Mouse (Mus musculus) lung, adult 2 months (tissue): ENCODE results near the gene Prop1.

ENCODE experiments used
- CTCF ChIP-seq: fragments of 200-500 bp; IDR thresholded peaks from 2 replicates; pipeline ENCODE4 v1.5.1; 2011; ENCODE audit warnings: mild to moderate bottlenecking, low read length, control low read depth; ENCODE audit not compliant: insufficient read depth
- POLR2A ChIP-seq: fragments of 200-500 bp; IDR thresholded peaks from 2 replicates; pipeline ENCODE4 v1.6.1; 2011; ENCODE audit warnings: low read depth, mild to moderate bottlenecking, control low read depth, low read length, borderline replicate concordance; ENCODE audit errors: extremely low read depth

DNA sequence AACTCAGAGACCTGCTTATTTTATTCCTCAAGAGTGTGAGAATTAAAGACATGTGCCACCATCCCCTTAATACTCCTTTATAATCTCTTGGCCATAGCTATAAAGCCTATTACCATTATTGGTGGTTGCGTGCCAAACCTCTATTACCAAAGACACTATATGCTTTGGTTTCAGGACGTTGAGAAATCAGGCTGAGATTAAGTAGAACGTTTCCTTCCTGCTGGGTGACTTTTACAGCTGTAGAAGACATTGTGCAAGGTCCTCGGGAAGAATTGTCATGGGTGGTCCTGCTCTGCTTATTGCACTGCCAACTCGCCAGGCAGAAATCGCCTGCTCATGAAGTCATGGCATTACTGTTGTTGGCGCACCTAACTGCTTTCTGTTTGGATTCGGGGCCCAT, 15.1 kb downstream of the Prop1 start:
- TF ChIP-seq CTCF = no peak
- TF ChIP-seq POLR2A = no peak
